Mouse (Mus musculus) left cerebral cortex, adult 2 months (tissue): ENCODE data around the gene Ccdc85b. TPM values are rescaled to one million over a fixed set of nuclear protein-coding genes. Genes with fewer than 3 reads are reported as not detected.

Experiments used
- DNase-seq, 2 experiments: peaks; one replicate each; pipeline ENCODE4 v3.0.0; 2021 to 2022; ENCODE audit warnings: low spot score in 2 of 2, mixed read lengths in 1 of 2; ENCODE audit errors: extremely low spot score in 1 of 2
- H3K27ac ChIP-seq: fragments of 200-600 bp; 2 replicates; pipeline ENCODE4 v1.8.1; 2022
- H3K4me3 ChIP-seq: fragments of 200-600 bp; 2 replicates; pipeline ENCODE4 v1.8.1; 2022
- CTCF ChIP-seq: fragments of 200-600 bp; IDR thresholded peaks from 2 replicates; pipeline ENCODE4 v1.8.1; 2022; ENCODE audit warnings: antibody characterized with exemption, mild to moderate bottlenecking, moderate library complexity
- intact Hi-C: fragments of 180-260 bp; cut with DNase I; formaldehyde crosslinking; loops from one replicate; pipeline ENCODE4 v1.15.1; 2025
- total RNA-seq, 2 experiments: library from RNA; stranded (reverse); gene quantifications; 2 replicates each; pipeline ENCODE4 v1.2.3; 2021

Gene Ccdc85b
- total RNA-seq, 2 experiments from 2014 or later, result 29.5 to 30.6 TPM

DNA sequence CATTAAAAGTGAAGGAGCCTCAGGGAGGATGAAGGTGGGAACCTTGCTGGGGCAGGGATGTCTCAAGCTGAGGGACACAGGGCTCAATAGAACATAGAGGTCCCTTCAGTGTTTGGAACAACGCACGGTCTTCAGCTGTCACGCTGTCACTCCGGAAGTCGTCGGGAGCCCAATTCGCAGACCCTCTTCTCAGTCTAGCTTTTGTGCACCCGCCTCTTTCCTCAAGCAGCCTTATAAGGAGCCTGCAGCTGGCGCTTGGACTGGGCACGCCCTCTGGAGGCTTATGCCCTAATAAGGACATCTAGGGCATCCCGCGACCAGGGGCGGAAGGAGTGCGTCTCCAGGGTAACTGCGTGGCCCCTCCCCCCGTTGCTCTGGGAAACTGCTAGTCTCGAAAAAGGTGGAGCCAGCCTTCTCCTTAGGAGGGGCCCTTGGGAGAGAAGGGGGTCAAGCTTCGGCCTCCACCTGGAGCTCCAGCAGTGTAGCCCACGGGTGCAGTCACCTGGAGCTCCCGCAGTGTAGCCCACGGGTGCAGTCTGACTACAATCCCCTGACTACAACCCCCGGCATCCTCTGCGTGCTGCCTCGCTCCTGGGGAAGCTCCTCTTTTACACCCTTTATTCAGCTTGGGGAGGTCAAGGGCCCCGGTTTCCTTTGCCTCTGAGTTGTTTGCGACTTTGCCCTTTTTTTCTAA, 31.3 kb upstream of the Ccdc85b start:
- peak overlapping the region; percentile 99 for H3K27ac ChIP-seq
- intact Hi-C loops, result loop anchor here (2.0 kb wide), 2 partner anchors 32 to 122 kb away; partner anchors contain the start of genes Banf1, Ccdc85b and Eif1ad

DNA sequence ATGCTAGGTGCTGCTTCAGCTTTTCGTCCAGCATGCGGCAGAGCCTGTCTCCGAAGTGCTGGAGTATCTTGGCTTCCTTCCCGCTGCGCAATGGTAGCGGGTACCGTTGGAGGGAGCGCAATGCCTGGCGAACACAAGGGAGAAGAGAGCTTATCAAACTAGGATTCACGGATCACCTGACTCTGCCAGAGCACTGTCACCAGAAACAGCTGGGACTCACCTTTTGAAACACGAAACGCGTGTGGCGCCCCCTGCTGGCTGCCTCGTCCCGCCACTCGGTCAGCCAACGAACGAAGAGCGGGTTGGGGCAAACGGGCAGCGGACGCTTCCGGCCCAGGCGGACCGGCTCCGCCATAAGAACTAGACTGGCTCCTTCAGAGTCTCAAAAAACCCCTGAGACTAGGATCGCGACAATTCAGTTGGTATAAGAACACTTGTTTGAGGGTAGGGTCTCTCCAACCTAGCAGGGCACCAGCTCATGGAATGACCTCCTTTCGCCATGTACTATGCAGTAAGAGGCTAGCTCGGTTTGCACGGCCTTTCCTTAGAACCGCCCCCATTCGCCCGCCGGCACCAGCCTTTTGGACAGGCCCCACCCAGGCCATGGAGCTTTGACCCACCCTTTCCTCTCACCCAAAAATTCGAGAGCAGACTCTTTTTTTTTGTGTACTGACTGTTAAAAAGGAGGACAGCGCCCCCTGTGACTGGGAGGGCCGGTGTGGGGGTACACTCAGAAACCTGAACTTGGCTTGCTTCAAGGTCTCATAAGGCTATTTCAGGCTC, 30.3 kb upstream of the Ccdc85b start, which contains the start of gene Mus81:
Gene Mus81, minus strand, starts transcription at position 635 of the 783 bp plus-strand sequence.
- peak; percentile 74 for TF ChIP-seq CTCF
- H3K27ac ChIP-seq, result peak within 1 kb of the TSS; percentile 99
- peak; percentile 91 to 93 for DNase-seq
- H3K4me3 ChIP-seq, result peak within 1 kb of the TSS; percentile 91
- intact Hi-C loops, result loop anchor here (2.0 kb wide), 2 partner anchors 31 to 121 kb away; partner anchors contain the start of genes Banf1, Ccdc85b and Eif1ad

More for the DNA sequence above, 31.3 kb upstream of the Ccdc85b start:
- H3K4me3 ChIP-seq, result peak overlapping the region; percentile 91
- peak; percentile 96 to 97 for DNase-seq
- TF ChIP-seq CTCF, result no peak; the same call in 1 of the 2 replicates

DNA sequence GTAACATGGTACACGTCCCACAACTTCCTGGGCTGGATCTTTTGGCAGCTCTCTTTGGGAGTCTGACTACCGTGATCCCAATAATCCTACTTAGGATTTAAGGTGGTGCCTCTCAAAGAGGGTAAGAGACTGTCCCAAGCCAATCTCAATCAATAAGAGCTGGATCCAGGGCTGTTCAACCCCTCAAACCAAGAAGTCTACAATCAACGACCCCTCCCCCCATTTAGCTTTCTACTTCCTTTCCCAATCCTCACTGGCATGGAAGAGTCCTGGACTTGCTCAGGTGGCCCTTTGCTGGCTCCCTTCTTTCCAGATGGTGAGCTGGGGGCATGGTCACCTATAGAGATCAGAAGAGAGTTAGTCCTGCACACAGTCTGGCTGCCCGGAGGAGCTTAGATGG, 29.1 kb upstream of the Ccdc85b start:
- intact Hi-C loops, result no loop called here
- DNase-seq, result no peak
- Histone ChIP-seq H3K4me3 (no peak overlapping the region), H3K27ac (no peak overlapping the region)
- no peak for TF ChIP-seq CTCF

DNA sequence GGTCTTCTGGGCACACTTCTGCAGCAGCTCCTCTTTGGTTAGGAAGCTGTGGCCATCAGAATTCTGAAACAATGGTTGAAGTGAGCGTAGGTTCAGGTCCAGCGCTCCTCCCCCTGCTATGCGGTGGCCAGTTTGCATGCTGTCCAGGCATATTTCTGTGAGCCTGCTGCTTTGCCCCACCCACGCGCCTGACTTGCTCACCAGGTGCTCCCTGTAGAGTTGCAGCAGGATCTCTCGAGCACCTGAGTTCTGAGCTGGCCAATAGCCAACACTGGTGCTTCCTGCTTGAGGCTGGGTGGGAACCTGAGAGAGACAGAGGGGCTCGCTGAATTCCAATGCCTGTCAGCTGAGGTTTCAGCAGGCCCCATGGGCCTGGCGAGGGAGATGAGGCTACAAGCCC, 28.6 kb upstream of the Ccdc85b start:
- no peak for DNase-seq
- intact Hi-C loops, result no loop called here
- H3K27ac ChIP-seq, result no peak overlapping the region
- H3K4me3 ChIP-seq, result no peak overlapping the region
- no peak for TF ChIP-seq CTCF

DNA sequence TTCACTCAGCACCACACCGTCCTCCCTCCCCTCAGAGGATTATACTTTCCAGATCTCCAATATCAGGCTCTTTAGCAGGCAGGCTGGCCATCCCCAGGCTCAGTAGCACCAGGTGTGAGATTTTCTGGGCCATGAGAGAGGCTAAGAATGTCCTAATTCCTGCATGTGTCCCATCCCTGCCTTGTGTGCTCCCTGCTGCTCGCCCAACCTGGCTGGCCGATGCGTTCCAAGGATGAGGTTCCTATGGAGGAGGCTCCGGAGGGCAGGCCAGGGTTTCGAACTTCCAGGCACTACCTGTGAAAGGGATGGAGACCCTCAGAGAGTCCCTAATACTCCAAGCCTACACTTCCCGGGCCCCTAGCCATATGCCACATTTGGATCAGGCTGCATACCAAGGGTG, 28.1 kb upstream of the Ccdc85b start:
- intact Hi-C loops, result no loop called here
- Histone ChIP-seq H3K27ac (no peak overlapping the region), H3K4me3 (no peak overlapping the region)
- TF ChIP-seq CTCF, result no peak
- DNase-seq, result no peak

DNA sequence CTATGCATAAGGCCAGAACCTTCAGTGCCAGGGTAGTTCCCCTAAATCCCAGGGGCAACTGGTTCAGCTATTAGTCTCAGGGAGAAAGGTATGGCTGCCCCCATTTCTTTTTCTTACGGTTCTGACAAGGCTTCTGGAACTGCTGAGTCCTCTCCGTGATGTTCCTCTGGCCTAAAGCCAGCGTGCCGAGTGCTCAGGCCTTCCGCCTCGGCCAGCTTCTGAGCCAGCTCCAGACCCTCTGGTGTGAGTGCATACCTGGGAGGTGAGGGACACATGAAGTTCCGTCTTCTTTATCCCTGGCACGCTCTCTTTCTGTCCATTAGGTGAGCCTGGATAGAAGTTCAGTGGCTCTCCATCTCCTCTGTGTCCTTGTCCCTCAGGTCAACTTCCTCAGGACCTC, 27.7 kb upstream of the Ccdc85b start:
- TF ChIP-seq CTCF, result no peak
- intact Hi-C loops, result no loop called here
- Histone ChIP-seq H3K27ac (no peak overlapping the region), H3K4me3 (no peak overlapping the region)
- no peak for DNase-seq

DNA sequence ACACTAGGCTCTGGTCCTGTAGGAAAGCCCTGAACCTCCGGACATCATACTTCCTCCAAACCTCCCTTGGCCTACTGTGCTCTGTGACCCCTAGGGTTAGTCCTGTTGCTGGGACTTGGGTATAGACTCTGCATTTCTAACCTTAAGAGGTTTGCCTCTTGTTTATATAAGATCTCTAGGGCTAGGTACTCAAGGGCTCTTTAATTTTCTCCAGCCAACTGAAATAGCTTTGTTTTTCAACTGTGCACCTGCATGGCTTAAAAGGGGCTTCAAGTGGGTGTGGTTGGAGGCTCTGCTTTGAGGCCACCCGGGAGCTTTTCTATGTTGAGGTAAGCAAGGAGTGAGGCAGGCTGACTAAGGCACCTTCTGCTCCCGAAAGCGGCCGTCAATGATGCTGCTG, 26.8 kb upstream of the Ccdc85b start:
- intact Hi-C loops, result no loop called here
- no peak for TF ChIP-seq CTCF
- no peak for DNase-seq
- Histone ChIP-seq H3K27ac (no peak overlapping the region), H3K4me3 (no peak overlapping the region)

DNA sequence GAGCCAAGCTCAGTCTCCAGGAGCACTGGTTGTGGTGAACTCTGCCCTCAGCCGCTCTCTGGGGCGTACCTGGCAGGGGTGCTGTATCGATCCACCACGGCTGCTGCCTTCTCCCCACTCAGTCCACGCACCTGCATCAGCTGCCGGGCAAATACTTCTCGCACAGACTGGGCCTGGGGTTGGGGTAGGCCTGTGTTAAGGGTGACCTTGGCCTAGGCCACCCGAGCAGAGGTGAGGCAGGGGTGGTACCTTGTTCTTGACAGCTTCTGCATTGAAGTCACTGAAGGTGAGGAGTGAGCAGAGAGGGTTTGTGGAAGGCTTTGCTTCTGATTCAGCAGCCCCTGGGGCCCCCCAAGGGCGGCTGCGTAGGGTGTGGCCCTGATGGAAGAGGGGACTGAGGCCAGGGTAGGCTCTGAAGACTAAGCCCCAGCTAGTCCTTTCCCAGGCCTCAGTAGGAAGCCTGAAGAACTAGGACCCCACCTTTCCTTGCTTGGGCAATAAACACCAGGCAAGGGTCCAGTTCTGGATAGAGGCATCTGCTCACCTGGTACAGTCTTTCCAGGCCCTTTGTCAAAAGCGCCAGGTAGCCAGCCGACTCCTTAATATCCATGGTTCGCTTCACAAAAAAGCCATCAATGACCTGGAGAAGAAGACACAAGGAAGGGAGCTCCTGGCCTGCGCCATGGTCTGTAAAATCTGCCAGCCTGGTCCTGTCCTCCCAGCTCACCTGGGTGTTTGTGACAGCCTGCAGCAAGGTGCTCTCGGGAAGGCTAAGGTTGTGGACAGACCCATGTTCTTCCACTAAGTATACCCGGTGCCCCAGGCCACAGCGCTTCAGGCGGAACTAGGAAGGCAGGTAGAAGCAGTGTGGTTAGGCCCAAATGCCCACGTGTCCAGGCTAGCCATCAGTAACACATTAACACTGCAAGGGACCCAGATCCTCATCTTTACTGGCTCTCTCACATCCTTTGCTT, 26.0 kb upstream of the Ccdc85b start:
- H3K27ac ChIP-seq, result no peak overlapping the region
- intact Hi-C loops, result no loop called here
- no peak for TF ChIP-seq CTCF
- no peak overlapping the region for H3K4me3 ChIP-seq
- no peak for DNase-seq

DNA sequence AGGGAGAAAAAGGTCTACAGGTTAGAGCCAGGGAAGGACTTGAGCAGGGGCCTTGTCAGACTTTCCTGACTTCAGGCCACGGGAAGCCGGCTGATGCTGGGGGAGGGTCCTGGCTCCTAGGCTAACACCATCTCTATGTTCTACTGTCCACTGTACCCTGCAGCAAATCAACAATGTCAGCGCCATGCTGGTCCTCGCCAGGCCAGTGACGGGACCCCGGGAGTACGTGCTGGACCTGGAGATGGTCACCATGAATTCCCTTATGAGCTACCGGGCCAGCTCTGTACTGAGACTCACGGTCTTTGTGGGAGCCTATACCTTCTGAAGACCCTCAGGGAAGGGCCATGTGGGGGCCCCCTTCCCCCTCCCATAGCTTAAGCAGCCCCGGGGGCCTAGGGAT, 23.7 kb upstream of the Ccdc85b start:
- intact Hi-C loops, result no loop called here
- no peak for TF ChIP-seq CTCF
- DNase-seq, result no peak
- no peak overlapping the region for H3K27ac ChIP-seq
- no peak overlapping the region for H3K4me3 ChIP-seq

DNA sequence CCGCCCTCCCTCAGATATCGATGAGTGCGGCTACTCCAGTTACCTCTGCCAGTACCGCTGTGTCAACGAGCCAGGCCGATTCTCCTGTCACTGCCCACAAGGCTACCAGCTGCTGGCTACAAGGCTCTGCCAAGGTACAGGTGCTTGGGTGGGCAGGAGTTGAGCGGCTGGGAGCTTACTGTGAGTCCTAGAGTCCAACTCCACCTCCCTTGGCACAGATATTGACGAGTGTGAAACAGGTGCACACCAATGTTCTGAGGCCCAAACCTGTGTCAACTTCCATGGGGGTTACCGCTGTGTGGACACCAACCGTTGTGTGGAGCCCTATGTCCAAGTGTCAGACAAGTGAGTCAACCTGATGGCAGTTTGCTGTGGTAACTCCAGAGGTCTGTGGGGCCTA, 22.3 kb upstream of the Ccdc85b start:
- intact Hi-C loops, result no loop called here
- no peak overlapping the region for H3K4me3 ChIP-seq
- DNase-seq, result no peak
- no peak for TF ChIP-seq CTCF
- H3K27ac ChIP-seq, result no peak overlapping the region

DNA sequence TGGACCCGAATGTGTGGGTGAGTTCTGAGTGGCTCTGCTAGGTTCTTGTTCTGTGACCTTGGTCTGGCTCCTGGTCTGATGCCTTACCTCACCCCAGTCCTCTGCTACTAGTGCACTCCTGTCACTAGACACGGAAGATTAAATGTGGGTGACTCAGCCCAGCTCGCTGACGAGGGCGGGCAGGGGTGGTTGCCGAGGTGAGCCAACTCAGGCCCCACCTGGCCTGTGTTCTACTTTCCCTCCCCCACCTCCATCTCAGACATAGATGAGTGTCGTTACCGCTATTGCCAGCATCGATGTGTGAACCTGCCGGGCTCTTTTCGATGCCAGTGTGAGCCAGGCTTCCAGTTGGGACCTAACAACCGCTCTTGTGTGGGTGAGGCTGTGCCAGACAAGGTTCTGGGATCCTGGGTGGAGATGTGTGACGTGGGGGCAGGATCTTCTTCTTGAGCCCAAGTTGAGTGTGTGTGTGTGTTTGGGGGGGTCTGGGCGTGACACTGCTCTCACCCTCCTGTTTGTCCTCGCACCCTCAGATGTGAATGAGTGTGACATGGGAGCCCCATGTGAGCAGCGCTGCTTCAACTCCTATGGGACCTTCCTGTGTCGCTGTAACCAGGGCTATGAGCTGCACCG, 20.1 kb upstream of the Ccdc85b start:
- TF ChIP-seq CTCF, result no peak
- intact Hi-C loops, result no loop called here
- H3K4me3 ChIP-seq, result no peak overlapping the region
- no peak overlapping the region for H3K27ac ChIP-seq
- no peak for DNase-seq
